Mouse (Mus musculus): Measurements from ENCODE around the gene Frmd4a. TPM values are rescaled to one million over a fixed set of nuclear protein-coding genes. Genes with fewer than 3 reads are reported as not detected.
A peak's percentile ranks its signal among the peaks of the same experiment; 100 is the strongest.
"Not testable (repeated sequence)": the region's sequence is repeated elsewhere in the genome, so short reads cannot be mapped to it uniquely, and the experiment has no call there.

The Frmd4a gene
- polyA plus RNA-seq, 1 experiment from 2014 or later, result 51.5 TPM

DNA sequence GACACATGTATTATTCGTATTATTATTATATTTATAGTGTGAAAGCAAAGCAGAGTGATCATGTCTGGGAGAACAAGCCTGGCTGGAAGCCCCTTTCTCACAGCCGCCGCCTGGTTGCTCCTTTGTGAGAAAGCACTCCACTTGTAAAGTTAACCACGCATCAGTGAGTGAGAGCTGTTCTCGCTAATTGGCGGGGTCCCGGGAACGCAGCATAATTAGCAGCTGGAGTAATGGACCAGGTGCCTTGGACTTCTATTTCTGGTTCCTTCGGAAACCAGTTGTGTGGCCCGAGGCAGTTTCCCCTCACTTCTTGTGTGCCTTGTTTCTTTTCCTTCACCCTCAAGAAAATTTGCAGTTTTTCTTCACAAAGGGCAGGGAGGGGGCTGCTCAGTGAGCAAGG is 538.7 kb downstream of the Frmd4a start:
- H3K9me3 ChIP-seq (replicated peaks), result no peaks in the 10 kb centered on the region
- H3K4me1 ChIP-seq, result peaks cover 62% of the 10 kb centered on the region
- WGBS, result 13% methylated on average over 10 of the region's 10 CpGs
- H3K36me3 ChIP-seq, result peaks cover 3% of the 10 kb centered on the region; the same call in 1 of the 2 replicates
- ATAC-seq (ENCODE audit: low FRiP score), result no peak
- H3K27ac ChIP-seq (replicated peaks), result no peak overlapping the region; the same call in 1 of the 2 replicates
- H3K9ac ChIP-seq (replicated peaks), result no peak overlapping the region
- H3K4me3 ChIP-seq (replicated peaks), result no peak overlapping the region
- no peak overlapping the region for H3K4me2 ChIP-seq
- H3K27me3 ChIP-seq (replicated peaks), result no peaks in the 10 kb centered on the region

DNA sequence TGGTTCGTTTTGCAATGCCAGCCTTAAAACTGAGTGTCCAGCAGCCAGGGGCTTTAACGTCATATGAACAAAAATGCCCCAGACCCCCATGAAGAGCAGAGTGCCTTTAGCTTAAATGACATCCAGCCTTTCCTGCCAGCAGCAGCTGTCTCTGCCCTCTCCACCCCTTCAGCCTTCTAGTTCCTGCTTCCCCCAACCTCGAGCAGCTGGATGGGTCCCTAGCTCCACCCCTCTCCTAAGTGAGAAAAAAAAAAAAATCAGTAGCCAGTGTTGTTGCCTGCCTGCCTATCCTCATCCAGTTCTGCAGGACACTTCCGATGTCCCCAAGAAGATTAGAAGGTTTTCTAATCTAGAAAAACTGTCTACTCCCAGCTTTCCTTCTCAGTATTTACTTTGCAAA is 539.5 kb downstream of the Frmd4a start:
- WGBS, result 36% methylated on average over 4 of the region's 4 CpGs
- Histone ChIP-seq H3K9ac (replicated peaks) (no peak overlapping the region), H3K36me3 (no peaks in the 10 kb centered on the region), H3K9me3 (replicated peaks) (no peaks in the 10 kb centered on the region), H3K4me1 (peaks cover 68% of the 10 kb centered on the region), H3K27me3 (replicated peaks) (no peaks in the 10 kb centered on the region), H3K4me3 (replicated peaks) (no peak overlapping the region), H3K4me2 (no peak overlapping the region), H3K27ac (replicated peaks) (no peak overlapping the region)
- ATAC-seq (ENCODE audit: low FRiP score), result no peak

DNA sequence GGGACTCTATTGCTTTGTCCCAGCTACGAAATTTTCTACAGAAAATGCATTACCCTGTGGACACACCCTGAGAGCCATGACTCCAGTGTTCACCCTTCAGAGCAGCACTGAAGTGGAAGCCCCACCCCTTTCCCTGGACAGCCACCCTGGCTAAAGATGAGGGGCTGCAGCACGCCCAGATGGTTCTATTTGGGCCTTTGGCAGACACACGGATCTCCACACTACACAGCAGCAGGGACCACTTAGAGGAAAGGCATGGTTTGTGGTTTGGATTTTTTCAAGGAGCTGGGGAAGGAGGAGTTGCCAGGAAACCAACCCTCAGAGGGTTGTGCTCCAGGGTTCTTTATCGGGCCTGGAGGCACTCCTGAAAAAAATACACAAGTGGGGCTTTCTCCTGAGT is 539.9 kb downstream of the Frmd4a start:
- ATAC-seq (ENCODE audit: low FRiP score), result no peak
- no peaks in the 10 kb centered on the region for H3K9me3 ChIP-seq (replicated peaks)
- H3K4me3 ChIP-seq (replicated peaks), result no peak overlapping the region
- H3K4me1 ChIP-seq, result peaks cover 72% of the 10 kb centered on the region
- WGBS, result 42% methylated on average over 4 of the region's 4 CpGs
- H3K4me2 ChIP-seq, result no peak overlapping the region
- H3K27me3 ChIP-seq (replicated peaks), result no peaks in the 10 kb centered on the region
- H3K27ac ChIP-seq (replicated peaks), result no peak overlapping the region
- H3K9ac ChIP-seq (replicated peaks), result no peak overlapping the region
- no peaks in the 10 kb centered on the region for H3K36me3 ChIP-seq

DNA sequence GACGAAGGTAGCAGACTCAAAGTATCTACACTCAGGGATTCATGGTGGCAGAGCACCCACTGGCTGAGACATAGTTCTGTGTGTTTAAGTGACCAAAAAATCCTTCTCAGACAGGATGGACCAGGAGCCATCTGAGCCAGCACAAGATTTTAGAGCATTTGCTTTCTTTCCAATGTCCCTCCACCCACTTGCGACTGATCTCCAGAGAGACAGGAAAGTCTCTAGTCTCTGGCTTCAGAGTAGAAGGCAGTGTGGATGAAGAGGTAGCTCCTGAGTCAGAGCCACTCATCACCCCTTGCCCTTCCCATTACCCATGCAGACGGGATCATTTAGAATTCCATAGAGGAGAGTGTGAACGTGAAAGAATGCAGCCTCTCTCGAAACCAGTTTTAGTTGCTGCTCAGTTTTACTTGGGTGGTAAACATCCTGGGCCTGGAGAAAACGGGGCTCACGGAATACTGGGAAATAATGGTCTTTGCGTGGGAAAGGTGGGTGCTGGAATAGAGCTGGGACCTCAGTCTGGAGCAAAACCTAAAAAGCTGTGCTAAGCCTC is 541.2 kb downstream of the Frmd4a start:
- H3K4me2 ChIP-seq, result peak overlapping the region; percentile 60
- 16% methylated on average over 8 of the region's 8 CpGs for whole genome bisulfite sequencing
- H3K4me3 ChIP-seq (replicated peaks), result peak overlapping the region; percentile 42
- peak overlapping the region; percentile 79 for H3K27ac ChIP-seq (replicated peaks)
- peak overlapping the region; percentile 29 for H3K9ac ChIP-seq (replicated peaks)
- no peaks in the 10 kb centered on the region for H3K9me3 ChIP-seq (replicated peaks)
- H3K4me1 ChIP-seq, result peaks cover 81% of the 10 kb centered on the region
- no peak for ATAC-seq (ENCODE audit: low FRiP score)
- H3K27me3 ChIP-seq (replicated peaks), result no peaks in the 10 kb centered on the region
- H3K36me3 ChIP-seq, result no peaks in the 10 kb centered on the region

DNA sequence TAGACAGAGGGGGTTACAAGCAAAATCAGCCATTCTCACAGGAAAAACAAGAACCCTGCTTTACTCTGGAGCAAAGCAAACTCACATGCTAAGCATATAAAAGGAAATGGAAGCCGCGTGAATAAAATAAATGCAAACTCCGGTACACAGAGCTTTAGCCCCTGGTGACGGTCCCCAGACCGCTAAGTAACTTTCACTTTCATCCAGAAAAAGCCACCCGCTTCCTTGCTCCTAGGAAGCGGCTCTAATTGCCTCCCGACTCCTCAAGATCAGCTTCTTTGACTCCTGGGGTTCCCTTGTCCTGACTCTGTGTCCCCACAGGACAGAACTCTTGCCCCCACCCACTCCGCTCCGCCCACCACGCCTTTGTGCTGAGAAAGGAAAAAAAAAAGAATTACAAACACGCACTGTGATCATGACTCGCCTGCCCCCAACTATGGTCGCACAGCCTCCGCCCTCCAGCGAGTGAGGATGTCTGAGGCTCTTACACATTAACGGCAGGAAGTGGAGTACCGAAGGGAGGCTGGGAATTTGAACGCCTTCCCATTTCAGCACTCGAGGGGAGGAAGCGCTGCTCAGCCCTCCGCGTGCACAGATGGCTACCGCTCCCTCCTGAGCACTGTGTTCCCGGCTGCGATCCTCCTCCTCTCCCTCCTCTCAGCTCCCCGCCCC is 541.8 kb downstream of the Frmd4a start:
- Histone ChIP-seq H3K27ac (replicated peaks) (peak overlapping the region; percentile 79), H3K27me3 (replicated peaks) (no peaks in the 10 kb centered on the region), H3K9ac (replicated peaks) (peak overlapping the region; percentile 29), H3K4me3 (replicated peaks) (peak overlapping the region; percentile 42), H3K36me3 (no peaks in the 10 kb centered on the region), H3K4me1 (peaks cover 81% of the 10 kb centered on the region), H3K4me2 (peak overlapping the region; percentile 60), H3K9me3 (replicated peaks) (no peaks in the 10 kb centered on the region)
- WGBS, result 1% methylated on average over 26 of the region's 27 CpGs
- ATAC-seq (ENCODE audit: low FRiP score), result peak; percentile 86

DNA sequence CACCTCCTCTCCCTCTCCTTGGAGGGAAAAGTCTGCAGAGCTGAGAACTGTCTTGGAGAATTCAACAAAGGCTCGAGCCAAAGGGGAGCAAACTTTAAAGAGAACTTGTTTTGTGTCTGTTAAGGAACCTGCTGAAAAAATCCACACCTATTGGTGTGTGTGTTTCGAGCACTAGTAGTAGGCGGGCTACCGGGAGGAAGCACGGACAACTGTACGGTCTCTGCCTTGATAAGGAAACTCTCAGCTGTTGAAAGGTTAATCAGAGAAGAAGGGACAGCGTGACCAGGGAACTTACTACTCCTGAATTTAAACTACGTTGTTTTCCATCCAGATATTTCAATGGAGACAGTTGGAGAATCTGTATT is 542.3 kb downstream of the Frmd4a start:
- H3K4me3 ChIP-seq (replicated peaks), result peak overlapping the region; percentile 42
- no peaks in the 10 kb centered on the region for H3K36me3 ChIP-seq
- H3K4me1 ChIP-seq, result peaks cover 80% of the 10 kb centered on the region
- 3% methylated on average over 8 of the region's 8 CpGs for WGBS
- ATAC-seq (ENCODE audit: low FRiP score), result peak; percentile 22; the same call in 1 of the 2 replicates
- peak overlapping the region; percentile 60 for H3K4me2 ChIP-seq
- no peaks in the 10 kb centered on the region for H3K27me3 ChIP-seq (replicated peaks)
- peak overlapping the region; percentile 79 for H3K27ac ChIP-seq (replicated peaks)
- peak overlapping the region; percentile 29 for H3K9ac ChIP-seq (replicated peaks)
- H3K9me3 ChIP-seq (replicated peaks), result no peaks in the 10 kb centered on the region

DNA sequence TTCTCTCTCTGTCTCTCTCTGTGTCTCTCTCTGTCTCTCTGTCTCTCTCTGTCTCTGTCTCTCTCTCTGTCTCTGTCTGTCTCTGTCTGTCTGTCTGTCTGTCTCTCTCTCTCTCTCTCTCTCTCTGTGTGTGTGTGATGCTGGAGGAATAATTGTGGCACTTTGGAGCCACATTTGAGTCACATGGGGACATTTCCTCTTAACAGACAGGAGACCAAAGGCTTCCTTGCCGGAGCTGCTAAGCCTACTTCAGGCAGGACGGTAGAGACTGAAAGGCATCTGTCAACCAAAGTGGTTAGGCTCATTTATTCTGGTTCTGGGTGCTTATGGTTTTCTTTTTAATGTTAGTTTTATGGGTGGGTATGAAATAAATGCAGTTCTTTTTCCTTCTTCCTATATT is 543.0 kb downstream of the Frmd4a start:
- H3K4me3 ChIP-seq (replicated peaks), result peak overlapping the region; percentile 42
- H3K4me1 ChIP-seq, result peaks cover 73% of the 10 kb centered on the region
- H3K9ac ChIP-seq (replicated peaks); H3K27me3 ChIP-seq (replicated peaks); H3K9me3 ChIP-seq (replicated peaks); ATAC-seq (ENCODE audit: low FRiP score); H3K36me3 ChIP-seq: not testable (repeated sequence)
- 23% methylated on average over 2 of the region's 2 CpGs for WGBS
- H3K27ac ChIP-seq (replicated peaks), result peak overlapping the region; percentile 30; the same call in 1 of the 2 replicates
- peak overlapping the region; percentile 60 for H3K4me2 ChIP-seq

DNA sequence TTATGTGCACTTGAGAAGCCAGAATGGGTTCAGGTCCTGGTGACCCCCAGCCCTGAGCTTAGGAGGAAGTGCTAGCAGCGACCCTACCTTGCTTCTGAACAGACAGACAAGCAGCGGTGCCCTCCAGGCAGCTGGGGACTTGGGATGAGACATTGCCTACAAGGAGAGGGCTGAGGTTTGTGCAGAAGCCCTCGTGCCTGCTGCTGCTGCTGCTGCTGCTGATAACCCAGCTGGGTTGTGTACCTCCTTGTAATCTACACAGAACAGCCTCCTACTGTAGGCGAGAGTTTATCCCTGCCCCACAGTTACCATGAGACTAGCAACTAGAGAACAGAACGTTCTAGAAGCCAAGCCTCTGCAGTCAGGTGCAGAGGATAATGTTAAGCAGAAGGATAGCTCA is 543.7 kb downstream of the Frmd4a start:
- Histone ChIP-seq H3K27me3 (replicated peaks) (no peaks in the 10 kb centered on the region), H3K4me1 (peaks cover 66% of the 10 kb centered on the region), H3K4me2 (peak overlapping the region; percentile 60), H3K9me3 (replicated peaks) (no peaks in the 10 kb centered on the region), H3K27ac (replicated peaks) (peak overlapping the region; percentile 30; the same call in 1 of the 2 replicates), H3K9ac (replicated peaks) (0 out of 2 replicates have a peak overlapping the region, but pooled peaks have one; percentile 7), H3K4me3 (replicated peaks) (peak overlapping the region; percentile 42), H3K36me3 (peaks cover 7% of the 10 kb centered on the region)
- 46% methylated on average over 5 of the region's 5 CpGs for WGBS
- no peak for ATAC-seq (ENCODE audit: low FRiP score)

DNA sequence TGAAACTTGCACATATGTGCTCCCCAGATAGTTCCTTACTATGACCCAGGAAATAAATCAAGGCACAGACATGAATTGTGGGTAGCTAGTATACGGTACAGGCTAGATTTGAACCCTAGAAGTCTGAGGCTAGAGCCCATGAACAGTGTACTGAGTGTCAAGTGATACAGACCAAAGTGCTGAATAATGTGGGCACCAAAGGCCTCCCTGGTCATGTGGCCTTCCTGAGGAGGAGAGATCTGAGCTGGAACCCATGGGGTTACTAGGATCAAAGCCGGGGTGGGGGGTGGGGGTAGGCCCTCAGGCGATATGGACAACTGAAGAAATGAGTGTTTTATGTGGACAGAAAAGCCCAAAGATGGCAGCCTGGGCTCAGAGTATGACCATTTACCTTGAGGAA is 544.9 kb downstream of the Frmd4a start:
- ATAC-seq (ENCODE audit: low FRiP score), result no peak
- Histone ChIP-seq H3K9me3 (replicated peaks) (no peaks in the 10 kb centered on the region), H3K9ac (replicated peaks) (no peak overlapping the region), H3K27me3 (replicated peaks) (no peaks in the 10 kb centered on the region), H3K4me2 (peak overlapping the region; percentile 60), H3K27ac (replicated peaks) (no peak overlapping the region), H3K4me3 (replicated peaks) (no peak overlapping the region), H3K4me1 (peaks cover 55% of the 10 kb centered on the region), H3K36me3 (peaks cover 18% of the 10 kb centered on the region)
- WGBS, result 81% methylated on average over 3 of the region's 3 CpGs

DNA sequence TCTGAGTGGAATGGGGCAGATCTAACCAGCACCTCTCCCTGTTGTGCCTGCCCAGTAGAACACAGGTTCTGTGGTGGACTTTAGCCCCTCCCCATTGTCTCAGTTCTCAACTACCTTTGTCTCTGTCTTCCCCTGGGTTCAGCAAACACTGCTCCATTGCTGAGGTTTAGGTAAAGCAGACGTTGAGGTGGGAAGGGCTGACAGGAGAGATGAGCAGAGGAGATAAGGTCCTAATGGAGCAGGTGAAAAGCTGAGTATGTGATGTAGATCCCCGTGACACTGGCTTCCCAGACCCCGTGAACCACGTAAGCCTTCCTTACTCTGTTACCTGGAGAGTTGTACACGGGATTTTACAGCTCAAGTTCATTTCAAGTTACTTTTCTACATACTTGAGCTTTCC is 545.3 kb downstream of the Frmd4a start:
- 73% methylated on average over 5 of the region's 5 CpGs for WGBS
- ATAC-seq (ENCODE audit: low FRiP score), result no peak
- H3K27ac ChIP-seq (replicated peaks), result no peak overlapping the region
- no peaks in the 10 kb centered on the region for H3K9me3 ChIP-seq (replicated peaks)
- H3K4me3 ChIP-seq (replicated peaks), result no peak overlapping the region
- H3K36me3 ChIP-seq, result peaks cover 23% of the 10 kb centered on the region
- H3K4me2 ChIP-seq, result peak overlapping the region; percentile 60
- H3K27me3 ChIP-seq (replicated peaks), result no peaks in the 10 kb centered on the region
- peaks cover 50% of the 10 kb centered on the region for H3K4me1 ChIP-seq
- H3K9ac ChIP-seq (replicated peaks), result no peak overlapping the region

DNA sequence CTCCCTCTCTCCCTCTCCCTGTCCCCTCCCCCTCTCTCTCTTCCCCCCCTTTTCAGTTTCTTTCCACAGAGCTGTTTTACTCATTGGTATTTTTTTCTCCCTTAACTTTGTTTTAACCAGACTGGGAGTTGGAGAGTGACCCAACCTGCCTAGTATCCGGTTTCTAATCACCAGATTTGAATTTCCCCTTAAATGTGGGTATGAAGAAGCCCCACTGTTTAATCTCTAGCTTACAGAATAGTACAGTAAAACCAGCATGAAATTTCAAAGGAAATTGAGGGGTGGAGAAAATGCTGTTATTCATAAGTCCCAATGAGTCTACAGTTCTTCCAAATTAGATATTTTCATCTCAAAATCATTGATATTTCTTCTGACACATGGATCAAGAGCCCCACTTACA is 545.8 kb downstream of the Frmd4a start:
- Histone ChIP-seq H3K9ac (replicated peaks) (no peak overlapping the region), H3K4me2 (peak overlapping the region; percentile 60), H3K4me3 (replicated peaks) (no peak overlapping the region), H3K27ac (replicated peaks) (no peak overlapping the region), H3K36me3 (peaks cover 24% of the 10 kb centered on the region), H3K9me3 (replicated peaks) (no peaks in the 10 kb centered on the region), H3K4me1 (peaks cover 45% of the 10 kb centered on the region), H3K27me3 (replicated peaks) (no peaks in the 10 kb centered on the region)
- ATAC-seq (ENCODE audit: low FRiP score), result no peak
- WGBS, result 76% methylated on average over 1 of the region's 1 CpGs

DNA sequence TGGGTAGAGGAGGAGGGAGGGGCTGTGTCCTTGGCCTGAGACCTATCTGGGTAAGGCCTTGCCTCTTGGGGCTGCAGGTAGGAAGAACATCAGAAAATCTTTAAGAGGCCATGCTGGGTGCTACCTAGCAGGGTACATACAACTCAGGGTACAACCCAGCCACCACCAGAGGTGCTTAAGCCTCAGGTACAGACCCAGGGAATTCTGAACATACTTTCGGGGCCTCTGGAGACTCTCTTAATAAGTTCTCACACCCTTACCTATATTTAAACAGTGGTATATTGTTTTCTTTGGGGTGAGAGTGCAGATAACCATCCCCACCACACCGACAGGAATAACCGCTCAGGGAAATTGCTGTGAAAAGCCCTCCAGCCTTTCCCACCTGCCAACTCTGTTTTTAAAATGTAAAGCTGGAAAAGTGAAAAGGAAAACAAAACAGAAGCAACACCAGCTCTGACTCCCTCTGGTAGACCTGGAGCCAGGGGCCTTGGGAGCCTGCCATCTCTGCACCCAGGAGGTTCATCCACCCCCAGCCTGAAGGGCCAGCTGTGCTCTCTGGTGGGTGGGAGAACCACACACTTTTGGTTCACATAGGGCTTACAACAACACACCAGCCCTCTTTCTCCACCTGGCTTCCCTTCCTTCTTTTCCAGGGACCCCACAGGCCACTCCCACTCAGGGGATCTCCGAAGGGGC is 548.9 kb downstream of the Frmd4a start:
- H3K4me2 ChIP-seq, result no peak overlapping the region
- H3K36me3 ChIP-seq, result peaks cover 30% of the 10 kb centered on the region
- H3K4me1 ChIP-seq, result 0 out of 2 replicates have a peak, but pooled peaks cover 16% of the 10 kb centered on the region
- no peak overlapping the region for H3K4me3 ChIP-seq (replicated peaks)
- ATAC-seq (ENCODE audit: low FRiP score), result no peak
- H3K27ac ChIP-seq (replicated peaks), result no peak overlapping the region
- WGBS, result 96% methylated on average over 4 of the region's 4 CpGs
- H3K9me3 ChIP-seq (replicated peaks), result no peaks in the 10 kb centered on the region
- no peak overlapping the region for H3K9ac ChIP-seq (replicated peaks)
- no peaks in the 10 kb centered on the region for H3K27me3 ChIP-seq (replicated peaks)
